Mouse (Mus musculus) embryonic fibroblast, embryonic 13.5 days (primary cell): ENCODE measurements around the gene Plce1.

ENCODE experiments used
- CTCF ChIP-seq: IDR thresholded peaks from 2 replicates; pipeline ENCODE4 v1.5.1; 2011; ENCODE audit warnings: mild to moderate bottlenecking, control low read depth, low read length, moderate library complexity, borderline replicate concordance; ENCODE audit not compliant: insufficient read depth
- POLR2A ChIP-seq: IDR thresholded peaks from 2 replicates; pipeline ENCODE4 v1.6.1; 2011; ENCODE audit warnings: low read depth, mild to moderate bottlenecking, control low read depth, low read length, moderate library complexity

- TF ChIP-seq CTCF (no peak), POLR2A (no peak)
Measured at GRCm38 (mm10) chr19:38514417-38515184, 33.7 kb downstream of the Plce1 start.
